Mouse (Mus musculus): Measurements from ENCODE around the gene Nefh. TPM values are rescaled to one million over a fixed set of nuclear protein-coding genes. Genes with fewer than 3 reads are reported as not detected.
A peak's percentile ranks its signal among the peaks of the same experiment; 100 is the strongest.

Gene Nefh
- polyA plus RNA-seq, 1 experiment from 2014 or later, result 1.9 TPM

DNA sequence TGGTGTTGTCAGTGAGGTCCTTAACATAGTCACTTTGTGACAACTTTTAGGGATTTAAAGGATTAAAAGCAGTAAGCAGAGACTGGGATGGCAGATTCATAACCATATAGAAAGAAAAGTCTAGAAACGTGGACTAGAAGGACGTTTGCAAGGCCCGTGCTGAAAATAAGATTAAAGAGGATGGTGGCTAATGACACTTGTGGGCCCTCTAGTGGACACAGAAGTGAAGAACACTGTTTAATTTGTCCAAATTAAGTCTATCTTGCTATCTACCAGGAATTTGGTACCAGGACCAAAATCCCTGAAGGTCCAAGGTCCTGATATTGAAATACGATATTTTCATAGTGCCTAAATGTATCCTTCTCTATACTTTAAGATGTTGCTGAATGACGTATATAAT is 36.4 kb upstream of the Nefh start:
- Histone ChIP-seq H3K27me3 (ENCODE audit: control insufficient read depth, insufficient read depth, low read length) (no peaks in the 10 kb centered on the region), H3K36me3 (ENCODE audit: control insufficient read depth, insufficient read depth, low read length) (no peaks in the 10 kb centered on the region), H3K4me1 (ENCODE audit: control insufficient read depth, insufficient read depth, low read length) (peaks cover 5% of the 10 kb centered on the region), H3K9me3 (ENCODE audit: control insufficient read depth, low read length) (no peaks in the 10 kb centered on the region), H3K4me2 (ENCODE audit: low read depth) (0 out of 2 replicates have a peak overlapping the region, but pooled peaks have one; percentile 10), H3K27ac (ENCODE audit: low read depth, low read length) (no peak overlapping the region), H3K9ac (ENCODE audit: low read length) (no peak overlapping the region), H3K4me3 (ENCODE audit: low read depth, low read length) (no peak overlapping the region)
- DNase-seq (ENCODE audit: low spot score) (peak; percentile 38), ATAC-seq (ENCODE audit: insufficient read depth, low FRiP score, low TSS enrichment) (no peak)
- 4% methylated on average over 5 of the region's 5 CpGs for WGBS

DNA sequence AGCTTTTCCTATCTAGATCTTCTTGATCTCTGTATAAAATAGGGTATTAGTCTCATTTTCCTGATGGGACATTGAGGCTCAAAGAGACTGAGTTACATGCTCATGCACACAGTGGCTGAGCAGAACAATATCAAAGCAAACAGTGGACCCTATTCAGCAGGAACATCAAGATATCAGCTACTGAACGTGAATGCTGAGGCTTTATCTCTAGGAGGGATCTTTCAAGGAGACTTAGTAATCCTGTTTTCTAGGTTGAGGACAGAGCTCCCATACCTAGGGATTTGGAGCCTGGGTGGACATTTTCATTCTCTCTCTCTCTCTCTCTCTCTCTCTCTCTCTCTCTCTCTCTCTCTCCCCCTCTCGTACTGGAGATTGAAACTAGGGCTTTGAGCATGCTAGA is 35.7 kb upstream of the Nefh start:
- Histone ChIP-seq H3K9ac (ENCODE audit: low read length) (no peak overlapping the region), H3K9me3 (ENCODE audit: control insufficient read depth, low read length) (no peaks in the 10 kb centered on the region), H3K4me1 (ENCODE audit: control insufficient read depth, insufficient read depth, low read length) (peaks cover 5% of the 10 kb centered on the region), H3K36me3 (ENCODE audit: control insufficient read depth, insufficient read depth, low read length) (no peaks in the 10 kb centered on the region), H3K27ac (ENCODE audit: low read depth, low read length) (no peak overlapping the region), H3K27me3 (ENCODE audit: control insufficient read depth, insufficient read depth, low read length) (no peaks in the 10 kb centered on the region), H3K4me2 (ENCODE audit: low read depth) (no peak overlapping the region), H3K4me3 (ENCODE audit: low read depth, low read length) (no peak overlapping the region)
- WGBS, result 66% methylated on average over 2 of the region's 2 CpGs
- ATAC-seq (ENCODE audit: insufficient read depth, low FRiP score, low TSS enrichment) (no peak), DNase-seq (ENCODE audit: low spot score) (no peak)

DNA sequence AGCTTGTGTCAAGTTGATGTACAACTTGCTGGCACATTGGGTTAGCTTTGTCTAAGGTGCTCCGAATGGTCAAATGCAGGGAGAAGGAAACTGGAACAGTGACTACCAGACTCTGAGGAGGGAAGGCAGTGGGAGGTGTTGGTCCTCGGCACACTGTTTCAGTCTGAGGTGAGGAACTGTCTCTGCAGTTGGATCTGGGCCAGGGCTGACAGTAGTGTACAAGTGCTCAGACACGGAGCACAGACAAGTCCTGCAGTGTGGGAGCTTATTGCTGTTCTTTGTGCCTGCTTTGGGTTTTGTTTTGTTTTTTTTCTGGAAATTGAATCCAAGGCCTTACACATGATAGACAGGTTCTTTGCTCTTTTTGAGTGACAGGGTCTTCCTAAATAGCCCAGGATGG is 35.1 kb upstream of the Nefh start:
- ATAC-seq (ENCODE audit: insufficient read depth, low FRiP score, low TSS enrichment), result no peak
- H3K4me2 ChIP-seq (ENCODE audit: low read depth), result no peak overlapping the region
- no peaks in the 10 kb centered on the region for H3K27me3 ChIP-seq (ENCODE audit: control insufficient read depth, insufficient read depth, low read length)
- peaks cover 5% of the 10 kb centered on the region for H3K4me1 ChIP-seq (ENCODE audit: control insufficient read depth, insufficient read depth, low read length)
- no peak overlapping the region for H3K9ac ChIP-seq (ENCODE audit: low read length)
- no peak overlapping the region for H3K4me3 ChIP-seq (ENCODE audit: low read depth, low read length)
- H3K36me3 ChIP-seq (ENCODE audit: control insufficient read depth, insufficient read depth, low read length), result no peaks in the 10 kb centered on the region
- DNase-seq (ENCODE audit: low spot score), result no peak
- no peaks in the 10 kb centered on the region for H3K9me3 ChIP-seq (ENCODE audit: control insufficient read depth, low read length)
- H3K27ac ChIP-seq (ENCODE audit: low read depth, low read length), result no peak overlapping the region
- 78% methylated on average over 3 of the region's 3 CpGs for WGBS

DNA sequence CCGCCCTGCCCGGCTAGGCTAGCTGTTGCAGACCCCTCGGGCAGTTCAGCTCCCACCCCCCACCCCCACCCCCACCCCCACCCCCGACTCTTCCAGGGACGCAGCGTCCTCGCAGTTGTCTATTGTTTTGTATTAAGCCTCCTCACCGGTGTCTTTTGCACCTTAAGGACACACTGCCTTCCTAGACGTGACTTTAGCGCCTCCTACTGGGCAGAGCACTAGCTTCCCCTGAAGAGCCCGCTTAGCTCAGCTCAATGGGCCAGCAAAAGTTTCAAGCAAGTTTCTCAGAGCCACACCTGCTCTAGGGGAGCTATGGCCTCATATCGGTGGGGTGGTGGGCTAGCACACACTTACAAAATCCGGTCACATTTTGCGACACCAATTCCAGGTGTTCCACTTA is 27.8 kb upstream of the Nefh start:
- DNase-seq (ENCODE audit: low spot score) (peak; percentile 73), ATAC-seq (ENCODE audit: insufficient read depth, low FRiP score, low TSS enrichment) (no peak)
- H3K27me3 ChIP-seq (ENCODE audit: control insufficient read depth, insufficient read depth, low read length), result no peaks in the 10 kb centered on the region
- H3K9ac ChIP-seq (ENCODE audit: low read length), result no peak overlapping the region
- H3K4me3 ChIP-seq (ENCODE audit: low read depth, low read length), result no peak overlapping the region
- H3K36me3 ChIP-seq (ENCODE audit: control insufficient read depth, insufficient read depth, low read length), result no peaks in the 10 kb centered on the region
- H3K4me2 ChIP-seq (ENCODE audit: low read depth), result no peak overlapping the region
- no peak overlapping the region for H3K27ac ChIP-seq (ENCODE audit: low read depth, low read length)
- no peaks in the 10 kb centered on the region for H3K4me1 ChIP-seq (ENCODE audit: control insufficient read depth, insufficient read depth, low read length)
- H3K9me3 ChIP-seq (ENCODE audit: control insufficient read depth, low read length), result no peaks in the 10 kb centered on the region
- 6% methylated on average over 14 of the region's 14 CpGs for WGBS

DNA sequence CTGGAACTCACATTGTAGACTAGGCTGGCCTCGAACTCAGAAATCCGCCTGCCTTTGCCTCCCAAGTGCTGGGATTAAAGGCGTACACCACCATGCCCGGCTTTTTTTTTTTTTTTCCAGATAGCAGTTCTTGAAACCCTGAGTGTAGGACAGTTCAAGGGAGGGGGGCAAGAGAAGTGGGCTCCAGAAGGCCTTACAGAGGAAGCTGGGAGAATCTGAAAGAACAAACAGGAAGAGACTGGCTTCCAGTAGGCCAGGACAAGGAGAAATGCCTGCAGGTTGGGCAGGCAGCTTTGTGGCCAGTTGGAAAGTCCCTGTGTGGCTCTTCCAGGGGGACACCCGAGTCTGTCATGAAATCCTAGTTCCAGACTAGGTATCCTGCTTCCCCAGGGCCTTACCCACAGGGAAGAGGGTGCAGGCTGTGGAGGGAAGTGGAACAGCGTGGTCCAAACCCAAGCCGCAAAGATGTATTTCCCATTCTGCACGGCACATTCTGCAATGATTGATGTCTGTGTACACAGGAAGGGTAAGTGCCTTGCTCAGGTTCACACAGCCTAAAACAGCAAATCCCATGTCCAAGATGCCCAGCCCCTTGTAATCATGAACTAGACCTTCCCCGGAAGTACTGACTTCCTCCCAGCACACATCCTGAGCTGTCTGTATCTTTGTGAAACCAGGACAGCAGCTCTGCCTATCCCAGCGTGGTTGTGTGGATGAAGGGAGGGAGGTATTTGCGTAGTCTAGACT is 26.7 kb upstream of the Nefh start:
- no peaks in the 10 kb centered on the region for H3K27me3 ChIP-seq (ENCODE audit: control insufficient read depth, insufficient read depth, low read length)
- no peak overlapping the region for H3K27ac ChIP-seq (ENCODE audit: low read depth, low read length)
- no peak overlapping the region for H3K4me3 ChIP-seq (ENCODE audit: low read depth, low read length)
- H3K36me3 ChIP-seq (ENCODE audit: control insufficient read depth, insufficient read depth, low read length), result no peaks in the 10 kb centered on the region
- ATAC-seq (ENCODE audit: insufficient read depth, low FRiP score, low TSS enrichment) (no peak), DNase-seq (ENCODE audit: low spot score) (no peak)
- 79% methylated on average over 11 of the region's 11 CpGs for WGBS
- no peaks in the 10 kb centered on the region for H3K9me3 ChIP-seq (ENCODE audit: control insufficient read depth, low read length)
- no peaks in the 10 kb centered on the region for H3K4me1 ChIP-seq (ENCODE audit: control insufficient read depth, insufficient read depth, low read length)
- no peak overlapping the region for H3K4me2 ChIP-seq (ENCODE audit: low read depth)
- no peak overlapping the region for H3K9ac ChIP-seq (ENCODE audit: low read length)

DNA sequence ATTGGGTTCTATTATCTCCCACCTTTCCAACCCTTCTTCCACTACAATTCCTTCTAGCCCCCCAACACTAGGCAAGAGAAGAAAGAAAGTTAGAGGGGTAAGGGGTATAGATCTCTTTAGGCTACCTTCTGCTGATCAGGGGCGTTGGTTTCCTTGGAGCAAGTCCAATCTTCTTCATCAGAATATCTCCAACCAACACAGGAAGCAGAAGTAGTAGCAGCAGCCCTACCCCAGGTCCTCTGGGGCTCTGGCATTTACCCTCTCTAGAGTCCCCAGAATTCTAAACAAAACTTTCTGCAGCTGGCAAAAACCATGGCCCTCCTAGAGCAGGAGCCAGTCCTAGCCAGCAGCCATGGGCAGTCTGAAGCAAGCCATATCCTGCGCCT is 26.0 kb upstream of the Nefh start:
- Histone ChIP-seq H3K36me3 (ENCODE audit: control insufficient read depth, insufficient read depth, low read length) (no peaks in the 10 kb centered on the region), H3K4me1 (ENCODE audit: control insufficient read depth, insufficient read depth, low read length) (no peaks in the 10 kb centered on the region), H3K4me3 (ENCODE audit: low read depth, low read length) (no peak overlapping the region), H3K27me3 (ENCODE audit: control insufficient read depth, insufficient read depth, low read length) (no peaks in the 10 kb centered on the region), H3K4me2 (ENCODE audit: low read depth) (no peak overlapping the region), H3K27ac (ENCODE audit: low read depth, low read length) (no peak overlapping the region), H3K9ac (ENCODE audit: low read length) (no peak overlapping the region), H3K9me3 (ENCODE audit: control insufficient read depth, low read length) (no peaks in the 10 kb centered on the region)
- ATAC-seq (ENCODE audit: insufficient read depth, low FRiP score, low TSS enrichment) (no peak), DNase-seq (ENCODE audit: low spot score) (no peak)
- whole genome bisulfite sequencing, result 90% methylated on average over 2 of the region's 2 CpGs

DNA sequence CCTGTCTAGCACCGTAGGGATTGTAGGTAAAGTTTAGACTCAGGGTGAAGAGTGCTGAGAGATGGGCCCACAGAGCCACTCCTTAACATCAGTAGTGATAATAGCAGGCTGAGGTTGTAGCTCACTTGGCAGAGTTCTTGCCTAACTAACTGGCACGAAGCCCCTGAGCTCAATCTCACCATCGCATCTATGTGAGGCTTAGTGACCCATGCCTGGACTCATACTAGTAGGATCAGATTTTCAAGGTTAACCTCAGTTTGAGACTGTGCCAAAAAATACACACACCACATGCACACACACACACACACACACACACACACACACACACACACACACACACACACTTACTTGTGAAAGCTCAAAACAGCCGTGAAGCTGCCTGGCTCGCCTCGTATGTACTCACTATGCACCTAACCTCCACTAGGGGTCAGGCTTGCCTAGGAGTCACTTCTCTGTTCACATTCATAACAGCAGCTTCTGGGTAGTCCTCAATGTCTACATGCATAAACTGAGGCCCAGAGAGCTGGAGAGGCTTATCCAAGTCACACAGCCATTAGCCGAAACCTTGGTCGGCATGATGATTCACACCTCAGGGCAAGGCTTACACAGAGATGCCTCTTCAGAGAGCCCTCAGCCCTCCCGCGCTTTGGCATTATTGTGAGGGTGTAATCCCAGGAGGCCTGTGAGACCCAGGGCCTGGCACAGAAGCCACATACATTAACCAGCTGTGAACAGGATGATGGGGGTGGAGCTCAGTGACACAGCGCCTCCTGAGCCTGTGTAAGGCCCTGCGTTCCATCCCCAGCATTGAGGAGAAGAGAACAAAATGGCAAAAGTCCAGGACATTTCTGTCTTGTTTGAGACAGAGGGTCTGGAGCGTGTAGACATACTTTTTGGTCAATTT is 25.4 kb upstream of the Nefh start:
- no peaks in the 10 kb centered on the region for H3K36me3 ChIP-seq (ENCODE audit: control insufficient read depth, insufficient read depth, low read length)
- H3K4me2 ChIP-seq (ENCODE audit: low read depth), result no peak overlapping the region
- H3K27ac ChIP-seq (ENCODE audit: low read depth, low read length), result no peak overlapping the region
- no peaks in the 10 kb centered on the region; the same call in 1 of the 2 replicates for H3K4me1 ChIP-seq (ENCODE audit: control insufficient read depth, insufficient read depth, low read length)
- H3K9me3 ChIP-seq (ENCODE audit: control insufficient read depth, low read length), result no peaks in the 10 kb centered on the region
- no peak overlapping the region for H3K4me3 ChIP-seq (ENCODE audit: low read depth, low read length)
- H3K27me3 ChIP-seq (ENCODE audit: control insufficient read depth, insufficient read depth, low read length), result no peaks in the 10 kb centered on the region
- WGBS, result 65% methylated on average over 13 of the region's 13 CpGs
- ATAC-seq (ENCODE audit: insufficient read depth, low FRiP score, low TSS enrichment) (no peak), DNase-seq (ENCODE audit: low spot score) (peak; percentile 68)
- no peak overlapping the region for H3K9ac ChIP-seq (ENCODE audit: low read length)

DNA sequence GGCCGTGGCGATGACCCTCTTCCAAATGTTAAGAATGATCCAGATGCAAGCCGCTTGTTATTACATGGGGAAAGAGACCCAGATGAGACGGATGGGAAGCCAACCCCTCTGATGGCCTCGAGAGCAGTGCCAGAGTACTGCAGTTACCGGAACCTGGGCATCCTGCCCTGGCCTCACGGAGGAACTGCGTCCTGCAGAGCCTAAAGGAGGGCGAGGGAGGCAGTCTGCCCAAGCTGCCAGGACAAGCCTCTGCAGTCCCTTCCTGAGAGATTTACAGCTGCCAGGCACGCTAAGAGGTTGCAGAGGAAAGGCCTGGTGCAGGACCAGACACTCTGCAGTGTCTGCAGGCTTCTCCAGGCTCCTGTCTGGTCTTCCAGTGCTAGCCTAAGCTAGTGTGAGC is 20.5 kb upstream of the Nefh start:
- no peak for DNase-seq (ENCODE audit: low spot score)
- WGBS, result 66% methylated on average over 10 of the region's 10 CpGs
- ATAC-seq (ENCODE audit: insufficient read depth, low FRiP score, low TSS enrichment), result no peak
- no peak overlapping the region for H3K27ac ChIP-seq (ENCODE audit: low read depth, low read length)
- H3K27me3 ChIP-seq (ENCODE audit: control insufficient read depth, insufficient read depth, low read length), result no peaks in the 10 kb centered on the region
- no peaks in the 10 kb centered on the region; the same call in 1 of the 2 replicates for H3K4me1 ChIP-seq (ENCODE audit: control insufficient read depth, insufficient read depth, low read length)
- no peak overlapping the region for H3K9ac ChIP-seq (ENCODE audit: low read length)
- H3K4me2 ChIP-seq (ENCODE audit: low read depth), result no peak overlapping the region
- H3K4me3 ChIP-seq (ENCODE audit: low read depth, low read length), result no peak overlapping the region
- H3K36me3 ChIP-seq (ENCODE audit: control insufficient read depth, insufficient read depth, low read length), result no peaks in the 10 kb centered on the region
- no peaks in the 10 kb centered on the region for H3K9me3 ChIP-seq (ENCODE audit: control insufficient read depth, low read length)

Measured in neural tube, embryonic 11.5 days (tissue).